ENCODE assay signal across 8 mouse cellular contexts in the genomic region with DNA sequence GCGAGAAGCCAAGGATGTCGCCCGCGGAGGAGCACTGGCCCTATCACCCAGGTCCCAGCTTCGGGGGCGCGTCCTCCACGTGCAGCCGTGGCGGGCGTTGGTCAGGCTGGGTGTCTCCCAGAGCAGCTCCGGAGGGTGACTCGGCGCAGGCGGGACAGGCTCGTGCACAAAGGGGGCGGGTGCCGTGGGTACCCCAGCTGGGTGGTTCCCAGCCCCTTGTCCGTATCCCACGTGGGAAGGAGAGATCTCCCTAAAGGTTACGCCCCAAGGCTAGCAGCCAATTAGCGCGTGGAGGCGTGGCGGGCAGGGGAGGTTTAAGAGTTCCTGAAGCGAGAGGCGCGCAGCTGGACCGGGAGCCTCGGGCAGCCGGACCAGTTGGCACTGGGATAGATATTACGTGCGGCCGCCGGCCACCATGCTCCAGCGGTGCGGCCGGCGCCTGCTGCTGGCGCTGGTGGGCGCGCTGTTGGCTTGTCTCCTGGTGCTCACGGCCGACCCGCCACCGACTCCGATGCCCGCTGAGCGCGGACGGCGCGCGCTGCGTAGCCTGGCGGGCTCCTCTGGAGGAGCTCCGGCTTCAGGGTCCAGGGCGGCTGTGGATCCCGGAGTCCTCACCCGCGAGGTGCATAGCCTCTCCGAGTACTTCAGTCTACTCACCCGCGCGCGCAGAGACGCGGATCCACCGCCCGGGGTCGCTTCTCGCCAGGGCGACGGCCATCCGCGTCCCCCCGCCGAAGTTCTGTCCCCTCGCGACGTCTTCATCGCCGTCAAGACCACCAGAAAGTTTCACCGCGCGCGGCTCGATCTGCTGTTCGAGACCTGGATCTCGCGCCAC. TPM values are rescaled to one million over a fixed set of nuclear protein-coding genes. Genes with fewer than 3 reads are reported as not detected.
DNase-seq lines count a peak whose midpoint lies in the region; ATAC-seq and TF ChIP-seq lines count a peak whose summit lies in the region.

A gene (plus strand): TSS at position 320 of the 835 bp plus-strand sequence.

- under 1% methylated on average over 91 of the region's 91 CpGs for WGBS in bone marrow, adult 2 months
- under 1% methylated on average over 91 of the region's 91 CpGs for WGBS in heart, embryonic 11.5 days (ENCODE audit: insufficient replicate concordance)
- WGBS in kidney, embryonic 16.5 days = under 1% methylated on average over 79 of the region's 91 CpGs
- WGBS in liver, embryonic 12.5 days (ENCODE audit: insufficient replicate concordance) = under 1% methylated on average over 91 of the region's 91 CpGs
- WGBS in stomach, embryonic 14.5 days = 1% methylated on average over 89 of the region's 91 CpGs

- no peaks in the 10 kb centered on the region for H3K36me3 ChIP-seq in heart, embryonic 11.5 days (ENCODE audit: control insufficient read depth, insufficient read depth, low read length)
- 0 out of 2 replicates have a peak, but pooled peaks cover 2% of the 10 kb centered on the region for H3K36me3 ChIP-seq in kidney, embryonic 16.5 days (ENCODE audit: insufficient read depth, low read length)
- peaks cover 10% of the 10 kb centered on the region for H3K36me3 ChIP-seq in liver, embryonic 12.5 days
- no peaks in the 10 kb centered on the region; the same call in 1 of the 2 replicates for H3K36me3 ChIP-seq in stomach, embryonic 14.5 days (ENCODE audit: control insufficient read depth, insufficient read depth, low read length)

- H3K9me3 ChIP-seq in heart, embryonic 11.5 days (replicated peaks; ENCODE audit: control insufficient read depth, low read length) = no peaks in the 10 kb centered on the region
- no peaks in the 10 kb centered on the region for H3K9me3 ChIP-seq in kidney, embryonic 16.5 days (ENCODE audit: low read length)
- no peaks in the 10 kb centered on the region for H3K9me3 ChIP-seq in liver, embryonic 12.5 days (replicated peaks)
- no peaks in the 10 kb centered on the region for H3K9me3 ChIP-seq in stomach, embryonic 14.5 days (ENCODE audit: control insufficient read depth, low read depth, low read length)

- peaks cover 4% of the 10 kb centered on the region; the same call in 1 of the 2 replicates for H3K4me1 ChIP-seq in bone marrow, adult 2 months (ENCODE audit: control insufficient read depth, insufficient read depth, low read length)
- H3K4me1 ChIP-seq in embryonic fibroblast, embryonic 13.5 days (ENCODE audit: control insufficient read depth, insufficient read depth, low read length) = peaks cover 9% of the 10 kb centered on the region
- peaks cover 46% of the 10 kb centered on the region for H3K4me1 ChIP-seq in heart, embryonic 11.5 days (ENCODE audit: control insufficient read depth, insufficient read depth, low read length)
- peaks cover 72% of the 10 kb centered on the region for H3K4me1 ChIP-seq in kidney, embryonic 16.5 days (ENCODE audit: insufficient read depth, low read length)
- peaks cover 71% of the 10 kb centered on the region for H3K4me1 ChIP-seq in liver, embryonic 12.5 days
- H3K4me1 ChIP-seq in stomach, embryonic 14.5 days (ENCODE audit: control insufficient read depth, insufficient read depth, low read length) = peaks cover 43% of the 10 kb centered on the region

- ATAC-seq in heart, embryonic 11.5 days (replicated peaks; ENCODE audit: insufficient number of reproducible peaks, low FRiP score, low TSS enrichment) = peak; percentile 43; the same call in 1 of the 2 replicates
- ATAC-seq in kidney, embryonic 16.5 days (ENCODE audit: low FRiP score, low TSS enrichment) = peak; percentile 76
- ATAC-seq in liver, embryonic 12.5 days = peak; percentile 92
- peak; percentile 64 for ATAC-seq in stomach, embryonic 14.5 days (ENCODE audit: insufficient number of reproducible peaks, insufficient read depth, low FRiP score, low read depth)

- H3K4me3 ChIP-seq in bone marrow, adult 2 months (replicated peaks; ENCODE audit: control insufficient read depth, low read depth, low read length) = peak within 1 kb of the TSS; percentile 90
- peak within 1 kb of the TSS; percentile 53 for H3K4me3 ChIP-seq in embryonic fibroblast, embryonic 13.5 days (ENCODE audit: insufficient read depth, low read length)
- peak within 1 kb of the TSS; percentile 50 for H3K4me3 ChIP-seq in heart, embryonic 11.5 days (ENCODE audit: low read depth, low read length)
- peak within 1 kb of the TSS; percentile 75 for H3K4me3 ChIP-seq in kidney, embryonic 16.5 days (ENCODE audit: low read length)
- peak within 1 kb of the TSS; percentile 67 for H3K4me3 ChIP-seq in liver, embryonic 12.5 days
- H3K4me3 ChIP-seq in stomach, embryonic 14.5 days (ENCODE audit: low read depth, low read length) = peak within 1 kb of the TSS; percentile 64

- H3K27ac ChIP-seq in bone marrow, adult 2 months (ENCODE audit: control insufficient read depth, insufficient read depth, low read depth, low read length, poor library complexity) = peak within 1 kb of the TSS; percentile 87
- H3K27ac ChIP-seq in embryonic fibroblast, embryonic 13.5 days (ENCODE audit: insufficient read depth, low read length) = no peak within 1 kb of the TSS; the same call in 1 of the 2 replicates
- H3K27ac ChIP-seq in heart, embryonic 11.5 days (ENCODE audit: low read depth, low read length) = no peak within 1 kb of the TSS; the same call in 1 of the 2 replicates
- H3K27ac ChIP-seq in kidney, embryonic 16.5 days (ENCODE audit: low read length) = peak within 1 kb of the TSS; percentile 87
- peak within 1 kb of the TSS; percentile 74 for H3K27ac ChIP-seq in liver, embryonic 12.5 days
- peak within 1 kb of the TSS; percentile 96 for H3K27ac ChIP-seq in stomach, embryonic 14.5 days (ENCODE audit: low read length)

- H3K9ac ChIP-seq in heart, embryonic 11.5 days (ENCODE audit: low read depth, low read length) = peak within 1 kb of the TSS; percentile 64
- H3K9ac ChIP-seq in kidney, embryonic 16.5 days (replicated peaks; ENCODE audit: low read length) = peak within 1 kb of the TSS; percentile 86
- peak within 1 kb of the TSS; percentile 79 for H3K9ac ChIP-seq in liver, embryonic 12.5 days
- H3K9ac ChIP-seq in stomach, embryonic 14.5 days (replicated peaks; ENCODE audit: low read depth, low read length) = peak within 1 kb of the TSS; percentile 68

- peak within 1 kb of the TSS; percentile 84 for H3K4me2 ChIP-seq in heart, embryonic 11.5 days
- peak within 1 kb of the TSS; percentile 84 for H3K4me2 ChIP-seq in kidney, embryonic 16.5 days (replicated peaks; ENCODE audit: low read depth, low read length)
- peak within 1 kb of the TSS; percentile 92 for H3K4me2 ChIP-seq in liver, embryonic 12.5 days
- peak within 1 kb of the TSS; percentile 72 for H3K4me2 ChIP-seq in stomach, embryonic 14.5 days (replicated peaks; ENCODE audit: low read depth, low read length)

- peak; percentile 1; the same call in 1 of the 2 replicates for TF ChIP-seq CTCF in bone marrow, adult 2 months (IDR thresholded peaks at IDR 0.05; ENCODE audit: control insufficient read depth, insufficient read depth, low read length)
- no peak for TF ChIP-seq CTCF in embryonic fibroblast, embryonic 13.5 days (IDR thresholded peaks at IDR 0.05; ENCODE audit: borderline replicate concordance, insufficient read depth, low read length)

- TF ChIP-seq POLR2A in bone marrow, adult 2 months (IDR thresholded peaks at IDR 0.05; ENCODE audit: borderline replicate concordance, control insufficient read depth, low read depth, low read length) = peak; percentile 99
- peak; percentile 97 for TF ChIP-seq POLR2A in embryonic fibroblast, embryonic 13.5 days (IDR thresholded peaks at IDR 0.05; ENCODE audit: low read depth, low read length)

- H3K27me3 ChIP-seq in heart, embryonic 11.5 days (ENCODE audit: control insufficient read depth, insufficient read depth, low read length) = peaks cover 82% of the 10 kb centered on the region
- no peaks in the 10 kb centered on the region for H3K27me3 ChIP-seq in kidney, embryonic 16.5 days (ENCODE audit: insufficient read depth, low read length)
- H3K27me3 ChIP-seq in liver, embryonic 12.5 days (replicated peaks) = peaks cover 98% of the 10 kb centered on the region
- peaks cover 3% of the 10 kb centered on the region; the same call in 1 of the 2 replicates for H3K27me3 ChIP-seq in stomach, embryonic 14.5 days (ENCODE audit: control insufficient read depth, insufficient read depth, low read length)

- DNase-seq in B cell, adult 2 months = peak; percentile 77 to 79
- peak; percentile 81 for DNase-seq in naive thymus-derived CD4-positive, alpha-beta T cell, adult 2 months (ENCODE audit: low read depth)

RNA-seq across cellular contexts. Expression of the gene that starts here (rescaled TPM):
- 25.9 and 26.5 TPM in 2 replicates for polyA plus RNA-seq in bone marrow, adult 2 months (2011; ENCODE audit: insufficient read depth, insufficient read length, low replicate concordance, missing spikeins)
- polyA plus RNA-seq in embryonic fibroblast, embryonic 13.5 days (2011; ENCODE audit: insufficient read length, low read depth, missing spikeins) = 7.1 and 8.2 TPM in 2 replicates
- polyA plus RNA-seq in heart, embryonic 11.5 days (2014; fragmentation: Nextera tagmentation; extraction: Ambion mirVana) = 2.8 and 3.3 TPM in 2 replicates
- 36.3 and 38.9 TPM in 2 replicates for polyA plus RNA-seq in kidney, embryonic 16.5 days (2015; fragmentation: Nextera tagmentation; extraction: Ambion mirVana)
- polyA plus RNA-seq in liver, embryonic 12.5 days (2016; fragmentation: Nextera tagmentation; extraction: Ambion mirVana) = 7.4 and 8.3 TPM in 2 replicates
- 22.4 and 25.8 TPM in 2 replicates for polyA plus RNA-seq in stomach, embryonic 14.5 days (2014; fragmentation: Nextera tagmentation; extraction: Ambion mirVana)

Comparison
In these comparisons a context has a peak if more than half of its experiments do, and no peak if none do; other contexts are left out.
1. H3K27ac ChIP-seq: peak in bone marrow, adult 2 months (single experiment), kidney, embryonic 16.5 days (single experiment), liver, embryonic 12.5 days (single experiment) and stomach, embryonic 14.5 days (single experiment); none in embryonic fibroblast, embryonic 13.5 days (single experiment) and heart, embryonic 11.5 days (single experiment).
2. Peak in every context shown above with its lines, with median percentiles within 50 percentile points of each other: H3K4me3 ChIP-seq, ATAC-seq, H3K4me2 ChIP-seq and H3K9ac ChIP-seq.